Mouse (Mus musculus): ENCODE data around the gene 1700061G19Rik. TPM values are rescaled to one million over a fixed set of nuclear protein-coding genes. Genes with fewer than 3 reads are reported as not detected.
A peak's percentile ranks its signal among the peaks of the same experiment; 100 is the strongest.

Gene 1700061G19Rik
- polyA plus RNA-seq, 1 experiment, result 0.21 TPM

DNA sequence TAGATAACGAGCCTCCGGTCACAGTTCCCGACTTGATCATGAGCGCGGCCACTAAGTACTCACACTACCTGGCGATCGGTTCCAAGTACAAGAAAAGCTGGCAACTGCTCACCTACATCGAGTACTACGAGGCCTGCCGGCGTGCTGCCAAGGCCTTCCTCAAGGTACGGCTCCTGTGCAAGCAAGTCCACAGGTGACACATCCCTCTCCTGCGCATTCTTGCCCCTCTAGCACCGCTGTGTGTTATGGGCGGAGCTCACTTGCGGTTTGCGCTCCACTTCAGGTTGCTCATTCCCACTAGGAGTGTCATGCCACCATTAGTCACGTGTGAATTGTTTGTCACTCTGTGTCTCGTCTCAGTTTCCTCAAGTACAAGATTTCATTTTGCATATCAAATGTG, 2.1 kb downstream of the 1700061G19Rik start:
- Histone ChIP-seq H3K4me3 (ENCODE audit: extremely low read depth, insufficient read depth, insufficient read length) (no peak overlapping the region), H3K27me3 (ENCODE audit: control insufficient read depth, insufficient read depth, low read length) (no peaks in the 10 kb centered on the region), H3K4me1 (ENCODE audit: control insufficient read depth, insufficient read depth, insufficient read length) (no peaks in the 10 kb centered on the region), H3K36me3 (ENCODE audit: control insufficient read depth, insufficient read depth, low read length) (no peaks in the 10 kb centered on the region), H3K27ac (ENCODE audit: insufficient read depth, low read length) (no peak overlapping the region)
- TF ChIP-seq POLR2A (IDR thresholded peaks at IDR 0.05; ENCODE audit: low read depth, low read length) (no peak), CTCF (IDR thresholded peaks at IDR 0.05; ENCODE audit: extremely low read depth, insufficient read depth, insufficient read length, insufficient replicate concordance) (no peak)
- DNase-seq (ENCODE audit: low read depth in 1 of 2, low spot score in 2 of 2), result no peak
- 94% methylated on average over 19 of the region's 19 CpGs for WGBS

DNA sequence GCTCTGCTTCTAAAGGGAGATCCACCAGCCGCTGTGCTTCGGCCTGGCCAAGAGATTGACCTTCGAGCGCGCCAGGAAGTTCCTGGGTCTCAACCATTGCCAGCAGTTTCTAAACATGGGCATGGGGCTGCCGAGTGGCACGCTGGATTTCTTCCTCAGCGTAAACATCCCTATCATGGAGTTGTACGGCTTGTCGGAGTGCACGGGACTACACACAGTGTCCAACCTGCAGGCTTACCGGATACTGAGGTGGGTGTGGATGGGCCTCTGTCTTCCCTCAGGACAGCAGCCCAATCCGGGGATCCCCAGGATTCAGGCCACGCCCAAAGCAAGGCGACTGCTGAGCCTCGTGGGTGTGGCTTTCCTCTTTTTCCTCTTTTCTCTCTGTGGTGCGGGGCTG, 8.3 kb downstream of the 1700061G19Rik start:
- peak overlapping the region; percentile 16; the same call in 1 of the 2 replicates for H3K4me3 ChIP-seq (ENCODE audit: extremely low read depth, insufficient read depth, insufficient read length)
- H3K36me3 ChIP-seq (ENCODE audit: control insufficient read depth, insufficient read depth, low read length), result no peaks in the 10 kb centered on the region

DNA sequence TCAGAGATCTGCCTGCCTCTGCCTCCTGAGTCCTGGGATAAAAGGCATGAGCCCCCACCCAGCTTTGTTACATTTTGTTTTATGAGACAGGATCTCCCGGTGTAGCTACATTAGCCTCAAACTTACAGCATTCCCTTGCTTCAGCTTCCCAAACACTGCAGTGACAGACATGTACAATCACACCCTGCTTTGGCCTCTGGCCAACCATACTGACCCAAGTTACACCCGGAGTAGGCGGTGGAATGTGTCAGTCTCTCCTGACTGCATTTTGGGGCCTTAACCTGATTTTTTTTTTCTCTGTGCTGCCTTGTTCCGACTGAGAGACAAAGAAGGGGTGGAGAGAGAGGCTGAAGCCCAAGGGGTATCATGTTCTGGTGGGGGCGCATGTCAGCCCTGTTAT, 9.1 kb downstream of the 1700061G19Rik start:
- H3K4me1 ChIP-seq (ENCODE audit: control insufficient read depth, insufficient read depth, insufficient read length), result peaks cover 13% of the 10 kb centered on the region; the same call in 1 of the 2 replicates
- H3K36me3 ChIP-seq (ENCODE audit: control insufficient read depth, insufficient read depth, low read length), result no peaks in the 10 kb centered on the region
- peak overlapping the region; percentile 43; the same call in 1 of the 2 replicates for H3K27ac ChIP-seq (ENCODE audit: insufficient read depth, low read length)
- WGBS, result 46% methylated on average over 5 of the region's 5 CpGs
- no peak overlapping the region for H3K4me3 ChIP-seq (ENCODE audit: extremely low read depth, insufficient read depth, insufficient read length)
- DNase-seq (ENCODE audit: low read depth in 1 of 2, low spot score in 2 of 2), result no peak
- TF ChIP-seq POLR2A (IDR thresholded peaks at IDR 0.05; ENCODE audit: low read depth, low read length), result no peak
- TF ChIP-seq CTCF (IDR thresholded peaks at IDR 0.05; ENCODE audit: extremely low read depth, insufficient read depth, insufficient read length, insufficient replicate concordance), result no peak
- H3K27me3 ChIP-seq (ENCODE audit: control insufficient read depth, insufficient read depth, low read length), result no peaks in the 10 kb centered on the region

More for the DNA sequence above, 8.3 kb downstream of the 1700061G19Rik start:
- no peaks in the 10 kb centered on the region for H3K27me3 ChIP-seq (ENCODE audit: control insufficient read depth, insufficient read depth, low read length)
- no peak overlapping the region for H3K27ac ChIP-seq (ENCODE audit: insufficient read depth, low read length)
- 52% methylated on average over 17 of the region's 17 CpGs for WGBS
- no peak for DNase-seq (ENCODE audit: low read depth in 1 of 2, low spot score in 2 of 2)
- peaks cover 13% of the 10 kb centered on the region; the same call in 1 of the 2 replicates for H3K4me1 ChIP-seq (ENCODE audit: control insufficient read depth, insufficient read depth, insufficient read length)
- TF ChIP-seq POLR2A (IDR thresholded peaks at IDR 0.05; ENCODE audit: low read depth, low read length) (no peak), CTCF (IDR thresholded peaks at IDR 0.05; ENCODE audit: extremely low read depth, insufficient read depth, insufficient read length, insufficient replicate concordance) (no peak)

- 45% methylated on average over 17 of the region's 17 CpGs for WGBS
- no peaks in the 10 kb centered on the region for H3K27me3 ChIP-seq (ENCODE audit: control insufficient read depth, insufficient read depth, low read length)
- no peak overlapping the region for H3K4me3 ChIP-seq (ENCODE audit: extremely low read depth, insufficient read depth, insufficient read length)
- peak overlapping the region; percentile 43; the same call in 1 of the 2 replicates for H3K27ac ChIP-seq (ENCODE audit: insufficient read depth, low read length)
- peak; percentile 18 to 19 for DNase-seq (ENCODE audit: low read depth in 1 of 2, low spot score in 2 of 2)
- no peak for TF ChIP-seq CTCF (IDR thresholded peaks at IDR 0.05; ENCODE audit: extremely low read depth, insufficient read depth, insufficient read length, insufficient replicate concordance)
- TF ChIP-seq POLR2A (IDR thresholded peaks at IDR 0.05; ENCODE audit: low read depth, low read length), result no peak
- peaks cover 13% of the 10 kb centered on the region; the same call in 1 of the 2 replicates for H3K4me1 ChIP-seq (ENCODE audit: control insufficient read depth, insufficient read depth, insufficient read length)
- H3K36me3 ChIP-seq (ENCODE audit: control insufficient read depth, insufficient read depth, low read length), result no peaks in the 10 kb centered on the region
Observed at GRCm38 (mm10) chr17:56884809-56885208, 9.5 kb downstream of the 1700061G19Rik start.

GRCm38 (mm10) chr17:56888050-56888449, 12.8 kb downstream of the 1700061G19Rik start:
- Histone ChIP-seq H3K27me3 (ENCODE audit: control insufficient read depth, insufficient read depth, low read length) (no peaks in the 10 kb centered on the region), H3K27ac (ENCODE audit: insufficient read depth, low read length) (no peak overlapping the region), H3K4me1 (ENCODE audit: control insufficient read depth, insufficient read depth, insufficient read length) (peaks cover 13% of the 10 kb centered on the region; the same call in 1 of the 2 replicates), H3K36me3 (ENCODE audit: control insufficient read depth, insufficient read depth, low read length) (peaks cover 6% of the 10 kb centered on the region; the same call in 1 of the 2 replicates), H3K4me3 (ENCODE audit: extremely low read depth, insufficient read depth, insufficient read length) (no peak overlapping the region)
- no peak for DNase-seq (ENCODE audit: low read depth in 1 of 2, low spot score in 2 of 2)
- no peak for TF ChIP-seq CTCF (IDR thresholded peaks at IDR 0.05; ENCODE audit: extremely low read depth, insufficient read depth, insufficient read length, insufficient replicate concordance)
- TF ChIP-seq POLR2A (IDR thresholded peaks at IDR 0.05; ENCODE audit: low read depth, low read length), result no peak
- 84% methylated on average over 2 of the region's 3 CpGs for WGBS

DNA sequence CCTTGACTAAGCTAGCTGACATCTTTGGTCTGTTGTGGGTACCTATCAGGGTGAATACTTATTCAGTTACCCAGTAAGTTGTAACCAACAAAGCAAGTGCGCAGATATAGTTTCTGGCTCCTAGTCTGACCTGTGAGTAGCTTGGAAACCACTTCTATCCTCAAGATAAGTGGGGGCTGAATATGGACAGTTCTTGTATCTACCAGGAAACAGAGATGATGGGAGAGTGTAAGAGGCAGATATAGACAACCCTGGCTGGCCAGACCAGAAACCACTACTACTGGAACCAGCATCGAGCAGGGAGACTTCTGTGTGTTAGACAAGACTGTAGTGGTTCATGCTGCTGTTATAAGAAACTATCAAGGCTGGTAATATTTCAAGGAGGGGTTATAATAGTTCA, 14.7 kb downstream of the 1700061G19Rik start:
- H3K27ac ChIP-seq (ENCODE audit: insufficient read depth, low read length), result no peak overlapping the region
- H3K4me1 ChIP-seq (ENCODE audit: control insufficient read depth, insufficient read depth, insufficient read length), result peaks cover under 1% of the 10 kb centered on the region; the same call in 1 of the 2 replicates
- WGBS, result 82% methylated on average over 2 of the region's 2 CpGs
- DNase-seq (ENCODE audit: low read depth in 1 of 2, low spot score in 2 of 2), result no peak
- H3K36me3 ChIP-seq (ENCODE audit: control insufficient read depth, insufficient read depth, low read length), result peaks cover 19% of the 10 kb centered on the region
- H3K4me3 ChIP-seq (ENCODE audit: extremely low read depth, insufficient read depth, insufficient read length), result no peak overlapping the region
- no peaks in the 10 kb centered on the region for H3K27me3 ChIP-seq (ENCODE audit: control insufficient read depth, insufficient read depth, low read length)
- TF ChIP-seq CTCF (IDR thresholded peaks at IDR 0.05; ENCODE audit: extremely low read depth, insufficient read depth, insufficient read length, insufficient replicate concordance), result no peak
- no peak for TF ChIP-seq POLR2A (IDR thresholded peaks at IDR 0.05; ENCODE audit: low read depth, low read length)

DNA sequence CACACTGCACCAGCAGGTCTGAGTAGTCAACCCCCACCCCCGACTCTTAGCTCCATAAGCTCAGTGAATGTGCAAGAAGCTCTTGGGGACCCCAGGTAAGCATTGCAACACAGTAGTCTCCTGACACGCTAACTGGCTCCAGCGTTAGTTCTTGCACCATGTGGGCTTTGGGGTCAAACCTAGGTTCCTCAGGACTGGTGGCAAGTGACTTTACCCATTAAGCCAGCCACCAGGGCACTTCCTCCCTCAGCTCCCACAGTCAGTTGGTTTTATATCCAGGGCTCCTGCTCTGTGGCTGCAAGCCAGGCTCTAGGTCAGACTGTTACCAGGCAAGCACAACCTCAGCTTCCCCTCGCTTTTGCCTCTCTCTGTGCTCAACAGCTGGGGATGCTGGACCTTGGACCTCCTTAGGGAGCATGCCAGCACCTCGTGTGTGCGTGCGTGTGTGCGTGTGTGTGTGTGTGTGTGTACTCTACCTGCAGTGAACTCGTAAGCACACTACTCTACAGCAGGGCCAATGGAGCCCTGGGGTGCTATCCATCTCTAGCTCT, 20.2 kb downstream of the 1700061G19Rik start:
- Histone ChIP-seq H3K36me3 (ENCODE audit: control insufficient read depth, insufficient read depth, low read length) (peaks cover 30% of the 10 kb centered on the region), H3K4me1 (ENCODE audit: control insufficient read depth, insufficient read depth, insufficient read length) (no peaks in the 10 kb centered on the region), H3K4me3 (ENCODE audit: extremely low read depth, insufficient read depth, insufficient read length) (no peak overlapping the region), H3K27ac (ENCODE audit: insufficient read depth, low read length) (no peak overlapping the region), H3K27me3 (ENCODE audit: control insufficient read depth, insufficient read depth, low read length) (no peaks in the 10 kb centered on the region)
- TF ChIP-seq POLR2A (IDR thresholded peaks at IDR 0.05; ENCODE audit: low read depth, low read length) (no peak), CTCF (IDR thresholded peaks at IDR 0.05; ENCODE audit: extremely low read depth, insufficient read depth, insufficient read length, insufficient replicate concordance) (no peak)
- no peak for DNase-seq (ENCODE audit: low read depth in 1 of 2, low spot score in 2 of 2)
- WGBS, result 84% methylated on average over 9 of the region's 9 CpGs

All from spleen, adult 2 months (tissue).